In genomic region chr17:31852782-31853447, GRCm38 (mm10) we compare ENCODE assay signal across 8 mouse cellular contexts. TPM values are rescaled to one million over a fixed set of nuclear protein-coding genes. Genes with fewer than 3 reads are reported as not detected.
DNase-seq lines count a peak whose midpoint lies in the region; ATAC-seq and TF ChIP-seq lines count a peak whose summit lies in the region.

No protein-coding gene starts in this region.

- peaks cover 83% of the 10 kb centered on the region for H3K4me1 ChIP-seq in E14TG2a.4 (replicated peaks; ENCODE audit: low read depth, low read length)
- peaks cover 26% of the 10 kb centered on the region for H3K4me1 ChIP-seq in hindbrain, embryonic 16.5 days (ENCODE audit: control insufficient read depth, insufficient read depth, low read depth, low read length)
- peaks cover 48% of the 10 kb centered on the region for H3K4me1 ChIP-seq in liver, embryonic 15.5 days (replicated peaks)

- no peak for ATAC-seq in CD4-positive, CD25-positive, alpha-beta regulatory T cell, adult 4 months
- ATAC-seq in hindbrain, embryonic 16.5 days, result no peak
- ATAC-seq in liver, embryonic 15.5 days (ENCODE audit: insufficient read depth), result no peak
- no peak for ATAC-seq in activated CD4-positive, CD25-positive, alpha-beta regulatory T cell, adult 4 months

- H3K4me3 ChIP-seq in E14TG2a.4 (replicated peaks; ENCODE audit: low read length), result peak overlapping the region; percentile 99
- no peak overlapping the region; the same call in 1 of the 2 replicates for H3K4me3 ChIP-seq in hindbrain, embryonic 16.5 days (ENCODE audit: low read length)
- H3K4me3 ChIP-seq in liver, embryonic 15.5 days (replicated peaks), result peak overlapping the region; percentile 72; the same call in 1 of the 2 replicates

- H3K9me3 ChIP-seq in E14TG2a.4 (ENCODE audit: low read length), result no peaks in the 10 kb centered on the region
- H3K9me3 ChIP-seq in hindbrain, embryonic 16.5 days (ENCODE audit: control insufficient read depth, low read length), result no peaks in the 10 kb centered on the region
- H3K9me3 ChIP-seq in liver, embryonic 15.5 days (replicated peaks), result no peaks in the 10 kb centered on the region

- WGBS in hindbrain, embryonic 16.5 days, result 60% methylated on average over 12 of the region's 12 CpGs
- 48% methylated on average over 12 of the region's 12 CpGs for WGBS in liver, embryonic 15.5 days (ENCODE audit: insufficient replicate concordance)

- peaks cover 61% of the 10 kb centered on the region for H3K36me3 ChIP-seq in E14TG2a.4 (ENCODE audit: insufficient read depth, low read length)
- peaks cover 29% of the 10 kb centered on the region for H3K36me3 ChIP-seq in hindbrain, embryonic 16.5 days (ENCODE audit: control insufficient read depth, insufficient read depth, low read length)
- H3K36me3 ChIP-seq in liver, embryonic 15.5 days (replicated peaks), result peaks cover 37% of the 10 kb centered on the region

- H3K27me3 ChIP-seq in E14TG2a.4 (ENCODE audit: insufficient read depth, low read length), result peaks cover 14% of the 10 kb centered on the region
- no peaks in the 10 kb centered on the region for H3K27me3 ChIP-seq in hindbrain, embryonic 16.5 days (replicated peaks; ENCODE audit: control insufficient read depth, insufficient read depth, low read length)
- peaks cover 18% of the 10 kb centered on the region for H3K27me3 ChIP-seq in liver, embryonic 15.5 days

- H3K9ac ChIP-seq in hindbrain, embryonic 16.5 days (ENCODE audit: low read depth, low read length), result no peak overlapping the region
- no peak overlapping the region for H3K9ac ChIP-seq in liver, embryonic 15.5 days

- no peak for TF ChIP-seq CTCF in E14TG2a.4 (conservative IDR thresholded peaks at IDR 0.05; ENCODE audit: low read length)

- H3K27ac ChIP-seq in hindbrain, embryonic 16.5 days (ENCODE audit: low read depth, low read length), result no peak overlapping the region
- H3K27ac ChIP-seq in liver, embryonic 15.5 days (replicated peaks), result peak overlapping the region; percentile 59

- DNase-seq in CD4-positive, CD25-positive, alpha-beta regulatory T cell, adult 2 months (ENCODE audit: low read depth, low spot score), result peak; percentile 40
- DNase-seq in urinary bladder, postnatal 14 days (ENCODE audit: low spot score), result no peak
- DNase-seq in frontal cortex, postnatal 25 days (ENCODE audit: low spot score in 2 of 2), result no peak

- H3K4me2 ChIP-seq in hindbrain, embryonic 16.5 days (ENCODE audit: low read length), result peak overlapping the region; percentile 47
- H3K4me2 ChIP-seq in liver, embryonic 15.5 days, result peak overlapping the region; percentile 52

RNA-seq across cellular contexts. Expression of gene Sik1, which starts 2.7 kb away (rescaled TPM):
- 1 to 10 TPM; 2.0 to 4.2 TPM for polyA plus RNA-seq in CD4-positive, CD25-positive, alpha-beta regulatory T cell, adult 4 months (2017; shearing (Covaris generic))
- polyA plus RNA-seq in hindbrain, embryonic 16.5 days (2015; fragmentation: Nextera tagmentation; extraction: Ambion mirVana), result 16.2 and 17.4 TPM in 2 replicates
- 5.3 and 6.8 TPM in 2 replicates for polyA plus RNA-seq in liver, embryonic 15.5 days (2015; fragmentation: Nextera tagmentation; extraction: Ambion mirVana)
- polyA plus RNA-seq in activated CD4-positive, CD25-positive, alpha-beta regulatory T cell, adult 4 months (2017; shearing (Covaris generic)), result 1 to 10 TPM; 3.2 to 4.1 TPM
